Mouse (Mus musculus) CH12.LX (cell line): ENCODE results near the gene Vrk3. TPM values are rescaled to one million over a fixed set of nuclear protein-coding genes. Genes with fewer than 3 reads are reported as not detected.

Experiments
- DNase-seq: peaks from one replicate; pipeline ENCODE4 v3.0.0-alpha.2; 2013; ENCODE audit errors: extremely low read depth
- H3K27ac ChIP-seq: 2 replicates; pipeline ENCODE4 v1.5.1; 2012; ENCODE audit warnings: low read depth, mild to moderate bottlenecking, control low read depth, moderate library complexity; ENCODE audit not compliant: insufficient read depth
- H3K27me3 ChIP-seq: replicated peaks from 2 replicates; pipeline ENCODE3; 2012; ENCODE audit warnings: inconsistent platforms
- H3K36me3 ChIP-seq, 2 experiments: replicated peaks in 1 of 2; 2 replicates each; pipeline versions ENCODE3 to v1.6.1; 2012; ENCODE audit warnings: inconsistent platforms in 1 of 2, low read length in 1 of 2, mild to moderate bottlenecking in 1 of 2, mixed read lengths in 1 of 2, moderate library complexity in 1 of 2; ENCODE audit not compliant: control insufficient read depth in 1 of 2, insufficient read depth in 1 of 2
- H3K4me1 ChIP-seq, 2 experiments: 2 replicates each; pipeline ENCODE4 v1.6.1; 2012; ENCODE audit warnings: inconsistent platforms in 1 of 2, moderate library complexity in 1 of 2; ENCODE audit not compliant: insufficient read depth in 2 of 2, control insufficient read depth in 1 of 2
- H3K4me2 ChIP-seq: 2 replicates; pipeline ENCODE4 v1.6.1; 2012; ENCODE audit warnings: low read depth, mild to moderate bottlenecking, control low read depth; ENCODE audit not compliant: poor library complexity, insufficient read depth, severe bottlenecking
- H3K4me3 ChIP-seq, 3 experiments: fragments of 150-350 bp in 1 of 3; sonication (generic) in 1 of 3; replicated peaks in 1 of 3; 2 replicates each; pipeline versions ENCODE3 to v1.5.1; 2011 to 2012; ENCODE audit warnings: low read depth in 2 of 3, low read length in 2 of 3, mild to moderate bottlenecking in 2 of 3, moderate library complexity in 2 of 3, control low read depth in 1 of 3, improper control_type of control experiment in 1 of 3, inconsistent platforms in 1 of 3, mixed read lengths in 1 of 3; ENCODE audit not compliant: poor library complexity in 1 of 3
- H3K79me2 ChIP-seq: replicated peaks from 2 replicates; pipeline ENCODE4 v1.6.1; 2012; ENCODE audit warnings: mild to moderate bottlenecking, moderate library complexity; ENCODE audit not compliant: control insufficient read depth, poor library complexity, insufficient read depth, severe bottlenecking; ENCODE audit errors: extremely low read depth
- H3K9ac ChIP-seq: 2 replicates; pipeline ENCODE4 v1.6.1; 2012; ENCODE audit warnings: low read depth, mild to moderate bottlenecking, control low read depth, moderate library complexity; ENCODE audit not compliant: insufficient read depth
- H3K9me3 ChIP-seq: replicated peaks from 2 replicates; pipeline ENCODE3; 2012; ENCODE audit warnings: low read length, inconsistent platforms, mixed read lengths
- BHLHE40 ChIP-seq: IDR thresholded peaks from 2 replicates; pipeline ENCODE4 v1.6.1; 2011; ENCODE audit warnings: mild to moderate bottlenecking, low read depth, low read length, improper control_type of control experiment
- CHD1 ChIP-seq: IDR thresholded peaks from 2 replicates; pipeline ENCODE4 v1.6.1; 2012; ENCODE audit warnings: low read depth, low read length, improper control_type of control experiment, inconsistent platforms
- CHD2 ChIP-seq: IDR thresholded peaks from 2 replicates; pipeline ENCODE4 v1.6.1; 2011; ENCODE audit warnings: low read length, improper control_type of control experiment
- CTCF ChIP-seq, 2 experiments: IDR thresholded peaks in 1 of 2; conservative IDR thresholded peaks in 1 of 2; 2 replicates each; pipeline ENCODE4 v1.5.1; 2011 to 2012; ENCODE audit warnings: low read depth in 2 of 2, low read length in 2 of 2, improper control_type of control experiment in 1 of 2, inconsistent platforms in 1 of 2, mild to moderate bottlenecking in 1 of 2, moderate library complexity in 1 of 2
- E2F4 ChIP-seq: IDR thresholded peaks from 2 replicates; pipeline ENCODE4 v1.6.1; 2011; ENCODE audit warnings: low read depth, low read length, improper control_type of control experiment; ENCODE audit not compliant: insufficient replicate concordance
- ELF1 ChIP-seq: IDR thresholded peaks from 2 replicates; pipeline ENCODE4 v1.6.1; 2014; ENCODE audit warnings: low read depth, mild to moderate bottlenecking, inconsistent platforms, low read length, improper control_type of control experiment
- EP300 ChIP-seq: IDR thresholded peaks from 2 replicates; pipeline ENCODE4 v1.6.1; 2011; ENCODE audit warnings: low read length, improper control_type of control experiment
- ETS1 ChIP-seq: conservative IDR thresholded peaks from 2 replicates; pipeline ENCODE4 v1.6.1; 2012; ENCODE audit warnings: low read depth, mild to moderate bottlenecking, inconsistent platforms, low read length, improper control_type of control experiment, moderate library complexity
- GABPA ChIP-seq: IDR thresholded peaks from 2 replicates; pipeline ENCODE4 v1.6.1; 2012; ENCODE audit warnings: low read depth, low read length, improper control_type of control experiment, inconsistent platforms; ENCODE audit not compliant: insufficient replicate concordance
- HCFC1 ChIP-seq: IDR thresholded peaks from 2 replicates; pipeline ENCODE4 v1.6.1; 2012; ENCODE audit warnings: low read depth, mild to moderate bottlenecking, inconsistent platforms, low read length, improper control_type of control experiment
- IRF4 ChIP-seq: IDR thresholded peaks from 2 replicates; pipeline ENCODE4 v1.6.1; 2014; ENCODE audit warnings: low read depth, mild to moderate bottlenecking, inconsistent platforms, low read length, improper control_type of control experiment
- JUN ChIP-seq: IDR thresholded peaks from 2 replicates; pipeline ENCODE4 v1.6.1; 2011; ENCODE audit warnings: low read depth, mild to moderate bottlenecking, low read length, improper control_type of control experiment, moderate library complexity; ENCODE audit not compliant: insufficient read depth
- JUND ChIP-seq: conservative IDR thresholded peaks from 2 replicates; pipeline ENCODE4 v1.6.1; 2011; ENCODE audit warnings: low read depth, low read length, improper control_type of control experiment
- KAT2A ChIP-seq: IDR thresholded peaks from 2 replicates; pipeline ENCODE4 v1.6.1; 2012; ENCODE audit warnings: low read length, improper control_type of control experiment, inconsistent platforms; ENCODE audit not compliant: insufficient replicate concordance
- MAFK ChIP-seq: IDR thresholded peaks from 2 replicates; pipeline ENCODE4 v1.6.1; 2011; ENCODE audit warnings: low read length, improper control_type of control experiment; ENCODE audit not compliant: insufficient replicate concordance
- MAX ChIP-seq: IDR thresholded peaks from 2 replicates; pipeline ENCODE4 v1.6.1; 2011; ENCODE audit warnings: low read length, improper control_type of control experiment
- MAZ ChIP-seq: IDR thresholded peaks from 2 replicates; pipeline ENCODE4 v1.6.1; 2012; ENCODE audit warnings: low read depth, mild to moderate bottlenecking, inconsistent platforms, low read length, improper control_type of control experiment, moderate library complexity
- MEF2A ChIP-seq: IDR thresholded peaks from 2 replicates; pipeline ENCODE4 v1.6.1; 2014; ENCODE audit warnings: low read depth, mild to moderate bottlenecking, inconsistent platforms, low read length, improper control_type of control experiment, borderline replicate concordance
- MXI1 ChIP-seq: IDR thresholded peaks from 2 replicates; pipeline ENCODE4 v1.6.1; 2011; ENCODE audit warnings: mild to moderate bottlenecking, low read depth, low read length, improper control_type of control experiment
- NELFE ChIP-seq: IDR thresholded peaks from 2 replicates; pipeline ENCODE4 v1.6.1; 2011; ENCODE audit warnings: low read depth, low read length, improper control_type of control experiment
- NRF1 ChIP-seq: IDR thresholded peaks from 2 replicates; pipeline ENCODE4 v1.6.1; 2014; ENCODE audit warnings: low read depth, mild to moderate bottlenecking, inconsistent platforms, low read length, improper control_type of control experiment, moderate library complexity
- PAX5 ChIP-seq: IDR thresholded peaks from 2 replicates; pipeline ENCODE4 v1.6.1; 2012; ENCODE audit warnings: low read length, inconsistent platforms, mixed read lengths
- POLR2A ChIP-seq: IDR thresholded peaks from 2 replicates; pipeline ENCODE4 v1.6.1; 2011; ENCODE audit warnings: low read depth, mild to moderate bottlenecking, improper control_type of control experiment, low read length
- POLR2AphosphoS2 ChIP-seq: IDR thresholded peaks from 2 replicates; pipeline ENCODE4 v1.6.1; 2011; ENCODE audit warnings: low read depth, low read length, improper control_type of control experiment
- RAD21 ChIP-seq: IDR thresholded peaks from 2 replicates; pipeline ENCODE4 v1.6.1; 2011; ENCODE audit warnings: low read depth, mild to moderate bottlenecking, low read length, improper control_type of control experiment, moderate library complexity
- RCOR1 ChIP-seq: conservative IDR thresholded peaks from 2 replicates; pipeline ENCODE4 v1.6.1; 2012; ENCODE audit warnings: low read depth, mild to moderate bottlenecking, inconsistent platforms, low read length, improper control_type of control experiment
- SIN3A ChIP-seq: IDR thresholded peaks from 2 replicates; pipeline ENCODE4 v1.6.1; 2012; ENCODE audit warnings: low read length, improper control_type of control experiment, inconsistent platforms
- SMC3 ChIP-seq: IDR thresholded peaks from 2 replicates; pipeline ENCODE4 v1.6.1; 2011; ENCODE audit warnings: low read depth, low read length, improper control_type of control experiment
- TCF12 ChIP-seq: IDR thresholded peaks from 2 replicates; pipeline ENCODE4 v1.6.1; 2014; ENCODE audit warnings: low read depth, mild to moderate bottlenecking, inconsistent platforms, low read length, improper control_type of control experiment
- UBTF ChIP-seq: IDR thresholded peaks from 2 replicates; pipeline ENCODE4 v1.6.1; 2012; ENCODE audit warnings: low read depth, mild to moderate bottlenecking, inconsistent platforms, low read length, improper control_type of control experiment, moderate library complexity
- USF1 ChIP-seq: IDR thresholded peaks from 2 replicates; pipeline ENCODE4 v1.6.1; 2014; ENCODE audit warnings: low read depth, mild to moderate bottlenecking, inconsistent platforms, low read length, improper control_type of control experiment
- USF2 ChIP-seq: conservative IDR thresholded peaks from 2 replicates; pipeline ENCODE4 v1.6.1; 2011; ENCODE audit warnings: low read depth, low read length, improper control_type of control experiment
- ZC3H11A ChIP-seq: IDR thresholded peaks from 2 replicates; pipeline ENCODE4 v1.6.1; 2012; ENCODE audit warnings: low read depth, mild to moderate bottlenecking, inconsistent platforms, low read length, improper control_type of control experiment
- ZKSCAN1 ChIP-seq: IDR thresholded peaks from 2 replicates; pipeline ENCODE4 v1.6.1; 2012; ENCODE audit warnings: low read depth, inconsistent platforms, low read length, improper control_type of control experiment, borderline replicate concordance
- ZMIZ1 ChIP-seq: IDR thresholded peaks from 2 replicates; pipeline ENCODE4 v1.6.1; 2012; ENCODE audit warnings: low read depth, mild to moderate bottlenecking, inconsistent platforms, low read length, improper control_type of control experiment
- ZNF384 ChIP-seq: IDR thresholded peaks from 2 replicates; pipeline ENCODE4 v1.6.1; 2012; ENCODE audit warnings: low read depth, low read length, improper control_type of control experiment, inconsistent platforms
- dilution Hi-C: fragments of 300-500 bp; cut with MboI; formaldehyde crosslinking; loops from 2 replicates; pipeline ENCODE4 v1.14.3; 2020; ENCODE audit warnings: low sequenced_read_pairs; ENCODE audit not compliant: extremely low pct_unique_long_range_greater_than_20kb, extremely low pct_ligation_motif_present
- in situ Hi-C: fragments of 300-500 bp; cut with MboI; formaldehyde crosslinking; loops from 3 replicates; pipeline ENCODE4 v1.14.3; 2019; ENCODE audit warnings: low sequenced_read_pairs, low pct_ligation_motif_present, low pct_unique_long_range_greater_than_20kb, mixed read lengths
- polyA plus RNA-seq: library from polyadenylated mRNA; unstranded; fragments of >175 nt; gene quantifications from 2 replicates; pipeline ENCODE4 v1.2.1, GENCODE M21; 2012; ENCODE audit warnings: low read depth; ENCODE audit not compliant: insufficient read length
- total RNA-seq, 2 experiments: library from RNA; depleted of rRNA; stranded (reverse); fragments of 300-350 nt in 1 of 2; fragments of >200 nt in 1 of 2; gene quantifications; 2 replicates each; pipeline ENCODE4 v1.2.3; 2012 to 2014

Vrk3 gene
- total RNA-seq (2012; rRNA removed) (27.6 and 30.0 TPM in 2 replicates), total RNA-seq (2014; rRNA removed) (29.5 and 34.2 TPM in 2 replicates), polyA plus RNA-seq (42.3 and 50.4 TPM in 2 replicates)

GRCm38 (mm10) chr7:44748101-44749044 lies at the start of gene Vrk3:
Gene Vrk3 (plus strand): TSS chr7:44748413.
- Histone ChIP-seq H3K4me2 (peak within 1 kb of the TSS; percentile 99), H3K4me1 (peaks cover 3 to 26% of the 10 kb centered on the region in 2 experiments; a peak in 2 of 4 replicates), H3K36me3 (peaks cover 9 to 25% of the 10 kb centered on the region in 2 experiments), H3K9ac (peak within 1 kb of the TSS; percentile 93), H3K27me3 (no peaks in the 10 kb centered on the region), H3K9me3 (no peaks in the 10 kb centered on the region), H3K79me2 (peaks cover 12% of the 10 kb centered on the region), H3K27ac (peak within 1 kb of the TSS; percentile 75), H3K4me3 (peak within 1 kb of the TSS; percentile 69 to 90 (median 90))
- dilution Hi-C loops (no loop called here), in situ Hi-C loops (loop anchor here (10.0 kb wide), 1 partner anchor 206 kb away; no protein-coding TSS in a partner anchor)
- peak; percentile 99 for DNase-seq
- TF ChIP-seq JUND = no peak; the same call in 1 of the 2 replicates
- no peak for TF ChIP-seq CHD1
- TF ChIP-seq UBTF = no peak
- no peak for TF ChIP-seq BHLHE40
- no peak; the same call in 1 of the 2 replicates for TF ChIP-seq IRF4
- peak; percentile 87 for TF ChIP-seq NRF1
- no peak for TF ChIP-seq SMC3
- TF ChIP-seq ZC3H11A = no peak
- no peak for TF ChIP-seq ZKSCAN1
- TF ChIP-seq CTCF (conservative IDR thresholded peaks at IDR 0.05 in 1 of 2, IDR thresholded peaks at IDR 0.05 in 1 of 2; ENCODE audit: low read depth in 2 of 2, low read length in 2 of 2) = no peak
- TF ChIP-seq JUN = peak; percentile 51
- peak; percentile 92 for TF ChIP-seq ELF1
- no peak for TF ChIP-seq EP300
- TF ChIP-seq MAX = peak; percentile 54
- TF ChIP-seq KAT2A = peak; percentile 87; the same call in 1 of the 2 replicates
- no peak for TF ChIP-seq POLR2AphosphoS2
- TF ChIP-seq ETS1 = 0 out of 2 replicates have a peak, but pooled peaks have one; percentile 12
- peak; percentile 61; the same call in 1 of the 2 replicates for TF ChIP-seq MEF2A
- TF ChIP-seq MAFK = no peak
- TF ChIP-seq USF2 = no peak
- peak; percentile 59; the same call in 1 of the 2 replicates for TF ChIP-seq E2F4
- TF ChIP-seq ZMIZ1 = peak; percentile 74; the same call in 1 of the 2 replicates
- TF ChIP-seq USF1 = no peak
- TF ChIP-seq MXI1 = peak; percentile 92
- peak; percentile 52; the same call in 1 of the 2 replicates for TF ChIP-seq MAZ
- peak; percentile 99 for TF ChIP-seq SIN3A
- peak; percentile 70; the same call in 1 of the 2 replicates for TF ChIP-seq CHD2
- peak; percentile 98 for TF ChIP-seq HCFC1
- no peak for TF ChIP-seq ZNF384
- no peak for TF ChIP-seq PAX5
- peak; percentile 67; the same call in 1 of the 2 replicates for TF ChIP-seq POLR2A
- TF ChIP-seq TCF12 = peak; percentile 42; the same call in 1 of the 2 replicates
- peak; percentile 36; the same call in 1 of the 2 replicates for TF ChIP-seq GABPA
- TF ChIP-seq RAD21 = no peak
- TF ChIP-seq RCOR1 = no peak
- peak; percentile 79 for TF ChIP-seq NELFE
